Mouse (Mus musculus) c-Kit-negative CD71-positive TER-119-positive erythroid progenitor cells, embryonic 14.5 days (primary cell): Measurements from ENCODE around the gene Aes.

Experiments
- DNase-seq: peaks from one replicate; pipeline ENCODE4 v3.0.0-alpha.2; 2013; ENCODE audit warnings: low read depth, low spot score

Gene Aes

GRCm38 (mm10) chr10:81544296-81545160, 14.8 kb upstream of the Aes start:
- DNase-seq: no peak

- DNase-seq: peak; percentile 91
These were observed 14.0 kb upstream of the Aes start, which contains the start of gene Gna11 for GRCm38 (mm10) chr10:81545161-81545747. Gene Gna11, minus strand, starts transcription at chr10:81545190.

- DNase-seq: no peak
These were observed 13.0 kb upstream of the Aes start for GRCm38 (mm10) chr10:81546332-81546731.

GRCm38 (mm10) chr10:81546788-81547571, 12.3 kb upstream of the Aes start:
- no peak for DNase-seq

GRCm38 (mm10) chr10:81548944-81549343, 10.3 kb upstream of the Aes start:
- no peak for DNase-seq

- no peak for DNase-seq
These were observed 9.0 kb upstream of the Aes start for GRCm38 (mm10) chr10:81550257-81550656.

GRCm38 (mm10) chr10:81551597-81552102, 7.6 kb upstream of the Aes start:
- peak; percentile 54 for DNase-seq

- DNase-seq: no peak
These were observed 6.1 kb upstream of the Aes start for GRCm38 (mm10) chr10:81553232-81553631.

- no peak for DNase-seq
These were observed 5.2 kb upstream of the Aes start for GRCm38 (mm10) chr10:81553807-81554755.

GRCm38 (mm10) chr10:81556282-81556681, 3.0 kb upstream of the Aes start:
- no peak for DNase-seq

- no peak for DNase-seq
These were observed 1.8 kb upstream of the Aes start for GRCm38 (mm10) chr10:81557491-81557890.

GRCm38 (mm10) chr10:81559627-81560539, 595 bp downstream of the Aes start:
- no peak for DNase-seq

GRCm38 (mm10) chr10:81560719-81561459, 1.6 kb downstream of the Aes start:
- no peak for DNase-seq

GRCm38 (mm10) chr10:81562411-81562810, 3.1 kb downstream of the Aes start:
- no peak for DNase-seq

- no peak for DNase-seq
These were observed 4.2 kb downstream of the Aes start for GRCm38 (mm10) chr10:81563481-81563880.

GRCm38 (mm10) chr10:81564216-81564615, 4.9 kb downstream of the Aes start:
- no peak for DNase-seq

GRCm38 (mm10) chr10:81564734-81565133, 5.4 kb downstream of the Aes start:
- DNase-seq: no peak

- no peak for DNase-seq
These were observed 6.3 kb downstream of the Aes start for GRCm38 (mm10) chr10:81565257-81566228.
